Mouse (Mus musculus): ENCODE results near the gene Grik1. TPM values are rescaled to one million over a fixed set of nuclear protein-coding genes. Genes with fewer than 3 reads are reported as not detected.

Grik1 gene
- polyA plus RNA-seq (2015; fragmentation: Nextera tagmentation; extraction: Ambion mirVana), result 14.0 and 16.1 TPM in 2 replicates

DNA sequence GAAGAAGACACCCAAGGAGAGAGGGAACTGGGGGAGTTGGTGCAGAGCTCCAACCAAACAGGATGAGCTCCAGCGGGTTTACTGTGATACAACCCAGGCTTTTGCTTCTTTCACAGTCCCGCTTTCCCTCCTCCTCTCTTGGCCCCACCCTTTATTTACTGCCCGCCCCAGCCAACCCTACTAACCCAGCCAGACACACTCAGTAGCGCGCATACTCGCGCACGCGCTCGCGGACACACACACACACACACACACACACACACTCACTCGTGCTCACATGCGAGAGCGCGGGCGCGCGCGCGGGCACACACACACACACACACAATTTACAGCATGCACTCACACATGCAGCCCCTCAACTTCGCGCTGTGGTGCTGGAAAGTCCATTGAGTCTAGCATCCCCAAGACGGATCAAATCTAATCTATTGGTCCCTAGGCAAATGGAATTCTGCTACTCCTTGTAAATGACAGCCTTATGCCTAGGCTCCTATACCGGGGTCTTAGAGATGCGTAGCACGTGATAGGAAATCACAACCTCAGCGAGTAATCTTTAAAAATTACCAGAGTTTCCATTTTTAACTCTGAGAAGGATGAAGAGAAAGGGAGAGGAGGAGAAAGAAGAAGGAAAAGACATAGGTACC lies at the start of gene Grik1:
Grik1 (minus strand) TSS at position 134 of the 641 bp plus-strand sequence.
- peaks cover 25% of the 10 kb centered on the region for H3K27me3 ChIP-seq
- H3K9ac ChIP-seq (replicated peaks), result peak within 1 kb of the TSS; percentile 70
- H3K4me1 ChIP-seq (replicated peaks), result peaks cover 10% of the 10 kb centered on the region; the same call in 1 of the 2 replicates
- ATAC-seq, result peak; percentile 87
- no peaks in the 10 kb centered on the region for H3K9me3 ChIP-seq
- H3K4me2 ChIP-seq (replicated peaks), result peak within 1 kb of the TSS; percentile 89
- peak within 1 kb of the TSS; percentile 27; the same call in 1 of the 2 replicates for H3K27ac ChIP-seq
- 1% methylated on average over 27 of the region's 27 CpGs for WGBS
- peak within 1 kb of the TSS; percentile 52 for H3K4me3 ChIP-seq (replicated peaks)
- no peaks in the 10 kb centered on the region for H3K36me3 ChIP-seq

DNA sequence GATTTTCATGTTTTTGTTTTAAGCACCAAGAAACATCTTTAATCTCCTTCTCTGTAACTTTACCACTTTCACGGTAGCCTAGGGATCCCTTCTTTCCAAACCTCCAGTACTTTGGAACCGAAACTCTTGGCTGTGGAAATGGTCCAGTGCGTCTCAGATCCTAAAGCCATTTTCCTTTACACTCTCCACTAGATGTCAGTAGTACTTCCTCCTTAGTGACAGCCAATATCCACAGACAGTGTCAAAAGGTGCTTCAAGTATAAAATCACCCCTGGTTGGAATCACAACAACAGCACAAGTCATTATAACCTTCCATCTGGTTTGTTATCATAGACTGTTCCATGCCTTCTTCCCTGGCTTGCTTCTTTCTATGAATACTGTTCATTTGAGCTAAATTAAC lies 4.1 kb upstream of the Grik1 start:
- WGBS, result 55% methylated on average over 3 of the region's 3 CpGs
- ATAC-seq, result no peak

DNA sequence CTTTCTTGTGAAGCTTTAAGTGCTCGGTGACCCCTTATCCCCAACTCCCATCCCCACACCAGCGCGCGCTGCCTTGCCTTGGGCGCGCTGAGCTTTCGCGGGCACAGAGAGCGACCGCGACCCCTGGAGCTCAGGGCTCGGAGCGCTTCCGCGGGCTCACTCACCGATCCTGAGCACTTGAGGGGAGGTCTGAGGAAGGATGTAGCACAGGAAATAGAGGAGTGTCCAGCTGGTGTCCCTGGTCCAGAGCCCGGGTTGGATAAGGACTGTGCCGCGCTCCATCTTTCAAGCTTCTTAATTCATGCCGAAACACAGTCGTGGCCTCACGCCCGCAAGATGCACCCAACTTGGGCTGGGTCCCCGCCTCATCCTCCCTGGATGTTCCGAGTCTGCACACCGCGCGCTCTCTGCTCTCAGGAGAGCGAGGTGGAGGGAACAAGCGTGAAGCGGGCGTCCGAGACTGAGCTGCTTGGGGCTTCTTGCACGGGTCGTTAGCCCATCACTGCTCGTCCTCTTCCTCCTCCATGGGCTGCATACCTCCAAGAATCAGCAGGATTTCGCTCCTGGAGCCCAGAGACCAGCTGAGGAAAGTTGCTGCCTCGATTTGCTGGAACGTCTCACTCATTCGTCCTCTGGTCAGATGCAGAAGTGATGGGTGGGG lies 514 bp downstream of the Grik1 start:
- Histone ChIP-seq H3K9ac (replicated peaks) (peak overlapping the region; percentile 70), H3K4me1 (replicated peaks) (peaks cover 10% of the 10 kb centered on the region; the same call in 1 of the 2 replicates), H3K4me3 (replicated peaks) (peak overlapping the region; percentile 52), H3K36me3 (no peaks in the 10 kb centered on the region), H3K4me2 (replicated peaks) (peak overlapping the region; percentile 89), H3K9me3 (no peaks in the 10 kb centered on the region), H3K27ac (peak overlapping the region; percentile 27; the same call in 1 of the 2 replicates), H3K27me3 (peaks cover 25% of the 10 kb centered on the region)
- ATAC-seq, result peak; percentile 82
- under 1% methylated on average over 40 of the region's 40 CpGs for WGBS

More for the DNA sequence above, 4.1 kb upstream of the Grik1 start:
- H3K27me3 ChIP-seq, result peaks cover 4% of the 10 kb centered on the region
- no peaks in the 10 kb centered on the region for H3K36me3 ChIP-seq
- no peak overlapping the region for H3K4me3 ChIP-seq (replicated peaks)
- no peaks in the 10 kb centered on the region for H3K9me3 ChIP-seq
- peaks cover 6% of the 10 kb centered on the region; the same call in 1 of the 2 replicates for H3K4me1 ChIP-seq (replicated peaks)
- no peak overlapping the region for H3K27ac ChIP-seq
- no peak overlapping the region for H3K4me2 ChIP-seq (replicated peaks)
- no peak overlapping the region for H3K9ac ChIP-seq (replicated peaks)

DNA sequence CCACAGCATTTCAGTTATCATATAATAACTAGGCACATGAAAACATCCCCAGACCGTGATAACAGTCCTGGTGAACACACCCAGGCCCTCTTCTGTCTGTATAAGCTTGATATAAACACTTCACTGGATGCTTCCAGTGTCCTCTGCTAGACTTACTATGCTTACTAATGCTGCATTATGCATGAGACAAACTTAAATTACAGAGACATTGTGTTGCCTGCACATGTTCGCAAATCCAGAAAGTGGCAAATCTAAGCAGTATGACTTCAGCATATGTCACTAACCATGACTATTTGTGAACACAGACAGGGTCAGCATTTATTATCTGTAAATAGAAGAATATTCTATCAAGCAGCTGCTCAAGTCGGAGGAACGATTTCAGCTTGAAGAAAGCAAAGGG lies 31.7 kb downstream of the Grik1 start:
- Histone ChIP-seq H3K4me2 (replicated peaks) (no peak overlapping the region), H3K4me1 (replicated peaks) (peaks cover 3% of the 10 kb centered on the region; the same call in 1 of the 2 replicates), H3K9ac (replicated peaks) (no peak overlapping the region), H3K36me3 (no peaks in the 10 kb centered on the region), H3K9me3 (no peaks in the 10 kb centered on the region), H3K27ac (no peak overlapping the region), H3K27me3 (no peaks in the 10 kb centered on the region), H3K4me3 (replicated peaks) (no peak overlapping the region)
- WGBS, result 59% methylated on average over 4 of the region's 4 CpGs
- ATAC-seq, result no peak

DNA sequence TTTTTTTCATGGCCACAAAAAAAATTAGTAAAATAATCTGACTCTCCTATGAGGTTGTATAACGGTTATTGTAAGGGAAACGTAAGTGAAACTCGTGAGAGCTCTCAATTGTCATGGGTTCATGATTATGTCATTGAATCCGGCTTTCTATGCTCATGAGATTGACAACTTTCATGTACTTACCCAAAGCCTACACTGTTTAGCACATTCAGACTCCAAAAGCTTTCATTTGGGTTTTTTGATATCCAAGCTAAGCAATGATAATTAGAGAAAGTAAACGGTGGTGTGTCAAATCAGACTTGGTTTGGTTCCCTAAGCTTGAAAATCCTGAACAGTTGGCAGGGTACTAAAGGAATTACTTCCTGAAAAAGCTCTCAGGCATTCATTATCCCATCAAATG lies 33.0 kb downstream of the Grik1 start:
- Histone ChIP-seq H3K9me3 (no peaks in the 10 kb centered on the region), H3K27me3 (no peaks in the 10 kb centered on the region), H3K9ac (replicated peaks) (no peak overlapping the region), H3K36me3 (no peaks in the 10 kb centered on the region), H3K4me2 (replicated peaks) (no peak overlapping the region), H3K4me3 (replicated peaks) (no peak overlapping the region), H3K4me1 (replicated peaks) (peaks cover 3% of the 10 kb centered on the region; the same call in 1 of the 2 replicates), H3K27ac (no peak overlapping the region)
- no peak for ATAC-seq
- 48% methylated on average over 5 of the region's 5 CpGs for WGBS

DNA sequence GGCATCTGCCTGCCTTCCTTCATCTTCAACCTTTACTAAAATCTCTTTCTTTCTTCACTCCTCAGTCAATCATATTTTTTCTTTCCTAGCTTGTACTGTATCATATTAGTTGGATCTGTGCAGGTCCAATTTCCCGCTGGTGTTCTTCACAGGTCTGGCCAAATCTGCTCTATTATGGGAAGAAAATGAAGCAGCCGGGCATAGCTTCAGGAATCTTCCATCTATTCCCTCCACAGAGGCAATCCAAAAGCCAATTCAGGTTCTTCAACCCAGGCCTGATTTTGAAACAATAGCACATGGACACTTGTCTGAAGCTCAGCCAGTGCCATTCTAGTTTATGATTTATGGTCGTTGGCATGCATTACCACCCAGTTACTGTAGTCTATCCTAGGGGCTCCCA lies 34.0 kb downstream of the Grik1 start:
- Histone ChIP-seq H3K4me2 (replicated peaks) (no peak overlapping the region), H3K36me3 (no peaks in the 10 kb centered on the region), H3K27ac (no peak overlapping the region), H3K27me3 (no peaks in the 10 kb centered on the region), H3K9ac (replicated peaks) (no peak overlapping the region), H3K4me3 (replicated peaks) (no peak overlapping the region), H3K9me3 (no peaks in the 10 kb centered on the region), H3K4me1 (replicated peaks) (peaks cover 3% of the 10 kb centered on the region; the same call in 1 of the 2 replicates)
- ATAC-seq, result no peak
- 84% methylated on average over 3 of the region's 3 CpGs for WGBS

DNA sequence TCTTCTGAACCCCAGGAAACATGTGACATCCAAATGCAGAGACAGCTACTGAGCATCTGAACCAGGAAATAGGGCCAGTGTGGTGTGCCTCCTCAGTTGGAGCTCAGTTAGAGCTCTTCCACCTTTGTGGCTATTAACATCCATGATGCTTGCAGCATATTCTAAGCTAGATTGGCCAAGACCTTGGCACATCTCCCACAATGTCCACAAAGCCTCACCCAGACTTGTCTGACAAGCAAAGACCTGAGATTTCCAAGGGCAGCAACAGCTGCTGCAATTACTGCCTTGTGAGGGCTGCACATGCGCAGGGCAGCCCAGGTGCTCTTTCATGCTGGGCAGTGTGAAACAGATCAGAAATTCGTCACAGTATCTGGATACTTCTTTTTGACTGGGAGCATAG lies 37.4 kb downstream of the Grik1 start:
- WGBS, result 72% methylated on average over 2 of the region's 2 CpGs
- ATAC-seq, result no peak
- H3K27ac ChIP-seq, result no peak overlapping the region

DNA sequence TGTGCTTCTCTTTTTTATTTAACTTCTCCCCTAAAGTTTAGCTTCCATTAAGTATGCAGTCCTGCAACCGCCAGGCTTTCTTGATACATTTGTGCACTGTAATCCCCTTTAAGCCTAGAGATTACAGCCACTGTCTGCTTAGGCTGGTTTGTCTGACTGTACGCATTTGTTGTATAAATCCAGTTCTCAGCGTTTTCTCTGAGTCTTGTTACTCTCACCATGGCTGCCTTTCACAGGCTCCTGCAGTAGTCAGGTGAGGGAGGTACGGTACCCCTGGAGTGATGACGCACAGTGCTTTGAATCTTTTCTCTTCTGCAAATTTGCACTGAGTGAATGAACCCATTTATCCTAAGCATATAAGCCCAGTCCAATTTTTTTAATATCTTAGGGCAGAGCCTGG lies 39.0 kb downstream of the Grik1 start:
- Histone ChIP-seq H3K36me3 (no peaks in the 10 kb centered on the region), H3K4me2 (replicated peaks) (no peak overlapping the region), H3K27ac (no peak overlapping the region), H3K4me1 (replicated peaks) (peaks cover 9% of the 10 kb centered on the region), H3K9ac (replicated peaks) (no peak overlapping the region), H3K9me3 (no peaks in the 10 kb centered on the region), H3K4me3 (replicated peaks) (no peak overlapping the region), H3K27me3 (no peaks in the 10 kb centered on the region)
- peak; percentile 71; the same call in 1 of the 2 replicates for ATAC-seq
- WGBS, result 53% methylated on average over 5 of the region's 5 CpGs

More for the DNA sequence above, 37.4 kb downstream of the Grik1 start:
- Histone ChIP-seq H3K4me2 (replicated peaks) (no peak overlapping the region), H3K9me3 (no peaks in the 10 kb centered on the region), H3K9ac (replicated peaks) (no peak overlapping the region), H3K27me3 (no peaks in the 10 kb centered on the region), H3K4me3 (replicated peaks) (no peak overlapping the region), H3K4me1 (replicated peaks) (peaks cover 9% of the 10 kb centered on the region), H3K36me3 (no peaks in the 10 kb centered on the region)

DNA sequence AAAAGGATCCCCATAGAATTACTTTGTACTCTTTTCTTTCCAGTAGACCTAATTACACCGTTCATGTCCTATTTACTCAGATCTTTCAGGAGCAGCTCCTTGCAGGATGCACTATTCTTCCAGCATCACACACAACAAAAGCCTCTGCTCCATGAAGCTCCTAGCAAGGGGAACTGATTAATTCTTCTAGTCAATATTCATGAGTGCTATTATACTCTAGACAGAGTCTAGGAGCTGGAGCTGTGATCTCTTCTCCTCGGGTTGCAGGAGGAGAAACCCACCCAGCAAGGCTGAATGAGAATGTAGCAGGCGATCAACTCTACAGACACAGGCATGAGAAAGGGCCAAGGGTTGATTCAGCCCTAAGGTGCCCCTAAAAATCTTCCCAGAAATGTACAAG lies 40.2 kb downstream of the Grik1 start:
- Histone ChIP-seq H3K4me3 (replicated peaks) (no peak overlapping the region), H3K36me3 (no peaks in the 10 kb centered on the region), H3K4me2 (replicated peaks) (no peak overlapping the region), H3K27me3 (no peaks in the 10 kb centered on the region), H3K27ac (no peak overlapping the region), H3K9ac (replicated peaks) (no peak overlapping the region), H3K9me3 (no peaks in the 10 kb centered on the region), H3K4me1 (replicated peaks) (peaks cover 9% of the 10 kb centered on the region)
- 10% methylated on average over 3 of the region's 3 CpGs for WGBS
- peak; percentile 43; the same call in 1 of the 2 replicates for ATAC-seq

DNA sequence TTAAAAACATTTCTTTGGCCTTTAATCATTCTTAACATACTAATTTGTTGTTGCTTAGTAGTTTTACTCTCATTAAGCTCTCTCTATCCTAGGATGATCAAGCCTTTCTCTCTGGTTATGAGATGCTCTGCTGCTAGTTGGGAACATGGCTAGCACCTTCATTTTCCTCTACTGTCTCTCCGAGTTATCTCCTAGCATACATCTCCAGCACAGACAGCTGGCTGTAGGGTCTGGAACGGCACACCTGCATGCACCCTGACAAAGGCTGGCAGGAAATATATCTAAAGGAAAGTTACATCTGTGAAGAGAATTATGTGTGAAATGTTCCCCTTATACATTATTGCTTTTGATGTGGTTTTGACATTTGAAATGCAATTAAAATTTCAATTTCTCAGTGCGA lies 42.5 kb downstream of the Grik1 start:
- H3K27ac ChIP-seq, result no peak overlapping the region
- 92% methylated on average over 3 of the region's 3 CpGs for WGBS

DNA sequence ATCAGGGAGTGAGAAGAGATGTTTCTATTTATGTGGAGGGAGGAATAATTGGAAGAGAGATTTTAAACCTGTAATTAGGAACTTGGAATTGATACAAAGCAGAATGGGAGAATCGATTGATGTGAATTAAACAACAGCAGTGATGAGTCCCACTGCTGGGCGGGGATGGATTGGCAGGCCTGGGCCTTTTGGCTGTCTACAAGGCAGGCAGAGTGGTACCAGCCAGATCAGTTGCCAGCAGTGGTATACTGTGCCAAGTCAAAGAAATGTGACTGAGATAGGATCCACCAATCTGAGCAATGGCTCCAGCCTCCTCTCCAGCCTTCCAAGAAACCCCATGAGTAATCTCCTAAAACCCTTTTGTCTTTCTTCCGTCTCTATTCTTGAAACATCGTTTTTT lies 45.4 kb downstream of the Grik1 start:
- Histone ChIP-seq H3K4me1 (replicated peaks) (peaks cover 3% of the 10 kb centered on the region), H3K4me2 (replicated peaks) (no peak overlapping the region), H3K27me3 (no peaks in the 10 kb centered on the region), H3K36me3 (no peaks in the 10 kb centered on the region), H3K9ac (replicated peaks) (no peak overlapping the region), H3K4me3 (replicated peaks) (no peak overlapping the region), H3K27ac (no peak overlapping the region), H3K9me3 (no peaks in the 10 kb centered on the region)
- ATAC-seq, result no peak
- 91% methylated on average over 4 of the region's 4 CpGs for WGBS

More for the DNA sequence above, 42.5 kb downstream of the Grik1 start:
- no peak for ATAC-seq
- H3K4me2 ChIP-seq (replicated peaks), result no peak overlapping the region
- peaks cover 9% of the 10 kb centered on the region for H3K4me1 ChIP-seq (replicated peaks)
- H3K9ac ChIP-seq (replicated peaks), result no peak overlapping the region
- no peak overlapping the region for H3K4me3 ChIP-seq (replicated peaks)
- no peaks in the 10 kb centered on the region for H3K36me3 ChIP-seq
- no peaks in the 10 kb centered on the region for H3K27me3 ChIP-seq
- H3K9me3 ChIP-seq, result no peaks in the 10 kb centered on the region

DNA sequence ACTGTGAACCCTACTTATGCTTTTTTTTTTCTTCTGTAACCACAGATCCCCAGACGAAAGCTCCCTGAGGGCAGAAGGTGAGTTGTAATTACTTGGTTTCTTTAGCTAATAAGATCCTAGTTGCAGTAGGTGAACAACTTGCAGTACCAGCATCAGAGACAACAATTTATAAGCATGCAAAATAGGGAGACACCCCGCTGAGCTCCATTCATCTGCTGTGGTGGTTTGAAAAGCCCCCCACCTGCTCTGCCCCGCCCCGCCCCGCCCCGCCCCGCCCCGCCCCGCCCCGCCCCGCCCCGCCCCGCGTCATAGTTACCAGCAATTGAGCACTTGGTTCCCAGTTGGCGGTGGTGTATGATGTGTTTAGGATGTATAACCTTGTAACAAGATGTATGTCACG lies 64.4 kb downstream of the Grik1 start:
- Histone ChIP-seq H3K4me2 (replicated peaks) (no peak overlapping the region), H3K36me3 (no peaks in the 10 kb centered on the region), H3K9me3 (no peaks in the 10 kb centered on the region), H3K27me3 (no peaks in the 10 kb centered on the region), H3K27ac (no peak overlapping the region), H3K9ac (replicated peaks) (no peak overlapping the region), H3K4me1 (replicated peaks) (no peaks in the 10 kb centered on the region), H3K4me3 (replicated peaks) (no peak overlapping the region)
- 62% methylated on average over 16 of the region's 16 CpGs for WGBS
- no peak for ATAC-seq
